Mouse (Mus musculus) testis, adult 2 months (tissue): ENCODE measurements around the gene Wdr35. TPM values are rescaled to one million over a fixed set of nuclear protein-coding genes. Genes with fewer than 3 reads are reported as not detected.

ENCODE experiments used
- H3K27ac ChIP-seq: fragments of 200-500 bp; 2 replicates; pipeline ENCODE4 v1.5.1; 2012; ENCODE audit warnings: low read depth, low read length; ENCODE audit not compliant: control insufficient read depth, insufficient read depth
- H3K27me3 ChIP-seq: fragments of 200-500 bp; 2 replicates; pipeline ENCODE4 v1.6.1; 2012; ENCODE audit warnings: mild to moderate bottlenecking, low read length, moderate library complexity; ENCODE audit not compliant: control insufficient read depth, insufficient read depth
- H3K36me3 ChIP-seq: fragments of 200-500 bp; 2 replicates; pipeline ENCODE4 v1.6.1; 2012; ENCODE audit warnings: mild to moderate bottlenecking, low read length; ENCODE audit not compliant: control insufficient read depth, insufficient read depth
- H3K4me1 ChIP-seq: fragments of 200-500 bp; 2 replicates; pipeline ENCODE4 v1.6.1; 2012; ENCODE audit warnings: low read length; ENCODE audit not compliant: control insufficient read depth, insufficient read depth
- H3K4me3 ChIP-seq: fragments of 200-500 bp; 2 replicates; pipeline ENCODE4 v1.5.1; 2012; ENCODE audit warnings: low read depth, mild to moderate bottlenecking, low read length, moderate library complexity, mixed read lengths; ENCODE audit not compliant: control insufficient read depth
- CTCF ChIP-seq: fragments of 200-500 bp; IDR thresholded peaks from 2 replicates; pipeline ENCODE4 v1.5.1; 2012; ENCODE audit warnings: low read depth, mild to moderate bottlenecking, inconsistent platforms, low read length, moderate library complexity; ENCODE audit not compliant: control insufficient read depth, insufficient read depth, insufficient replicate concordance
- POLR2A ChIP-seq: fragments of 200-500 bp; IDR thresholded peaks from 2 replicates; pipeline ENCODE4 v1.6.1; 2012; ENCODE audit warnings: low read depth, mild to moderate bottlenecking, inconsistent platforms, low read length, moderate library complexity; ENCODE audit not compliant: control insufficient read depth
- polyA plus RNA-seq: library from polyadenylated mRNA; depleted of rRNA; stranded (reverse); fragments of >200 nt; gene quantifications from 2 replicates; pipeline ENCODE4 v1.2.3, GENCODE M21; 2012

Wdr35 gene
- polyA plus RNA-seq, 1 experiment: 37.6 TPM

DNA sequence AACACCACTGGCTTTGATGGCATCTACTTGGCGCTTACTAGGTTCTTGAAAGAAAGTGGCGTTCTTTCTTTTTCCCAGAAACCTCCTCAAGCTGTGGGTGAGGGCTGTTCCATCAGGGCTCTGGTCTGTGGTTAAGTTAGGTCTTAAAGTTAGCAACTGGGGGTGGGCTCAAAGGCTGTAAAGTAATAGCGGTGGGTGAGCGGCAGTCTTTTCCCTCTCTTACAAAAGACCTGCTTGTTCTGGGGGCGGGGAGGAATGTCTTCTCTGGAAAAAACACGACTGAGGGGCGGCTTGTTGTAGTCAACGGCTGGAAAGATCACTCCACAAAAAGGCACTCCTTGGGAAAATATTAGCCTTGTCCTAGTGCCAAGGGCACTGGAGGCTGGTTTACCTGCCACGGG is 19.5 kb upstream of the Wdr35 start:
- Histone ChIP-seq H3K27ac (no peak overlapping the region), H3K36me3 (no peaks in the 10 kb centered on the region), H3K27me3 (no peaks in the 10 kb centered on the region), H3K4me1 (no peaks in the 10 kb centered on the region), H3K4me3 (no peak overlapping the region)
- TF ChIP-seq POLR2A: no peak
- TF ChIP-seq CTCF: no peak

DNA sequence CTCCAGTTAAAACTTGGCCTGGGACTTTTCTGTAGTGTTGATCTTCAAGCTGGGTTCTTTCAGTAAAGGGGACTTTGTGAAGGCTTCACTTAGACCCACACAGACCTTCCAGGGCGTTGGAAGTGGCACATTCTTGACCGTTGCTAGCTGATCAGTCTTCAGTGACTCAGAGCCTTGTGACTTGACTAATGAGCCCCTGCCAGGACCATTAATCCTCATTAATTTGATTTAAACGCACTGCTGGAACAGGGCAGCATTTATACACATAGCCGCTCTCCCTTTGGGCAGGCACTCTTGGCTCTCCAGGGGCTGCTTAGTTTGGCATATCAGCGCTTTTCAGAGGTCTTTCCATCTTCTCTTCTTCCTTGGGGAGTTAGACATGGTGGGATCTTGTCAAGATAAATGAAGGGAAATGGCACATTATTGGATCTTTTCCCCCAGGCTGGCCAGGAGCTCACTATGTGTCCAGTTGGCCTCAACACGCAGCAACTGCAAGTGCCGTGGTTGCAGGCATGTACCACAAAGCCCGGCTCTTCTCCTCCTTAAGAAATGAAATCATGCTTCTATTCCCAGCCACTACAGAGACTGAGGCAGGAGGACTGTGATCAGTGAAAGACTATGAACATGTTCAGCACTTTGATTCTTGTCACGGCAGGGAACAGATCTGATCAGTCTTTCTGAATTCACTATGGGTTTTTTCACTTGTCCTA is 11.9 kb upstream of the Wdr35 start:
- Histone ChIP-seq H3K4me1 (no peaks in the 10 kb centered on the region), H3K36me3 (no peaks in the 10 kb centered on the region), H3K27me3 (no peaks in the 10 kb centered on the region), H3K4me3 (no peak overlapping the region), H3K27ac (no peak overlapping the region)
- no peak for TF ChIP-seq POLR2A
- no peak for TF ChIP-seq CTCF

- no peak overlapping the region for H3K4me3 ChIP-seq
- TF ChIP-seq POLR2A (no peak), CTCF (no peak)
- no peaks in the 10 kb centered on the region for H3K27me3 ChIP-seq
- H3K27ac ChIP-seq: 0 out of 2 replicates have a peak overlapping the region, but pooled peaks have one; percentile 13
- H3K36me3 ChIP-seq: no peaks in the 10 kb centered on the region
- H3K4me1 ChIP-seq: peaks cover 5% of the 10 kb centered on the region; the same call in 1 of the 2 replicates
Observed at GRCm38 (mm10) chr12:8969828-8970227, 3.9 kb upstream of the Wdr35 start.

DNA sequence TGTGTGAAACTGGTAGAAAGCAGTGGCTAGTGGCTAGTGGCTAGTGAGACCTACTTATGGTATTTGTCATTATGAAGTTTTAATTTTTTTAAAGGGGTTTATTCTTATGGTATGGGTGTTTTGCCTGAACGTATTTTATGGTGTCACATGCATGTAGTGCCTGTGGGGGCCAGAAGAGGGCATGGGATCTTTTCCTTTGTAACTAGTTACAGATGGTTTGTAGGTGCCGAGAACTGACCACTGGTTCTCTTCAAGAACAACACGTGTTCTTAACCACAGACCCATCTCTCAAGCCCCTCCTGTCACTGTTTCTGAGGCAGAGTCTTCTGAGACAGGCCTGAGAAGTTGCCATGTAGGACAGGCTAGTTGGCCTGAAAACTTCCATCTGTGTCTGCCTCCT is 1.4 kb downstream of the Wdr35 start:
- TF ChIP-seq POLR2A: no peak
- no peak for TF ChIP-seq CTCF
- Histone ChIP-seq H3K36me3 (peaks cover 2% of the 10 kb centered on the region), H3K27me3 (no peaks in the 10 kb centered on the region), H3K4me1 (peaks cover 5% of the 10 kb centered on the region; the same call in 1 of the 2 replicates), H3K27ac (no peak overlapping the region), H3K4me3 (peak overlapping the region; percentile 99)

GRCm38 (mm10) chr12:8993231-8993630 is 19.5 kb downstream of the Wdr35 start:
- H3K4me3 ChIP-seq: no peak overlapping the region
- H3K27me3 ChIP-seq: no peaks in the 10 kb centered on the region
- no peak overlapping the region for H3K27ac ChIP-seq
- TF ChIP-seq POLR2A (no peak), CTCF (no peak)
- H3K36me3 ChIP-seq: no peaks in the 10 kb centered on the region; the same call in 1 of the 2 replicates
- H3K4me1 ChIP-seq: no peaks in the 10 kb centered on the region

GRCm38 (mm10) chr12:8998318-8998717 is 24.6 kb downstream of the Wdr35 start:
- H3K4me1 ChIP-seq: no peaks in the 10 kb centered on the region
- H3K27ac ChIP-seq: no peak overlapping the region
- H3K4me3 ChIP-seq: no peak overlapping the region
- no peaks in the 10 kb centered on the region for H3K27me3 ChIP-seq
- no peak for TF ChIP-seq POLR2A
- no peak for TF ChIP-seq CTCF
- no peaks in the 10 kb centered on the region for H3K36me3 ChIP-seq

DNA sequence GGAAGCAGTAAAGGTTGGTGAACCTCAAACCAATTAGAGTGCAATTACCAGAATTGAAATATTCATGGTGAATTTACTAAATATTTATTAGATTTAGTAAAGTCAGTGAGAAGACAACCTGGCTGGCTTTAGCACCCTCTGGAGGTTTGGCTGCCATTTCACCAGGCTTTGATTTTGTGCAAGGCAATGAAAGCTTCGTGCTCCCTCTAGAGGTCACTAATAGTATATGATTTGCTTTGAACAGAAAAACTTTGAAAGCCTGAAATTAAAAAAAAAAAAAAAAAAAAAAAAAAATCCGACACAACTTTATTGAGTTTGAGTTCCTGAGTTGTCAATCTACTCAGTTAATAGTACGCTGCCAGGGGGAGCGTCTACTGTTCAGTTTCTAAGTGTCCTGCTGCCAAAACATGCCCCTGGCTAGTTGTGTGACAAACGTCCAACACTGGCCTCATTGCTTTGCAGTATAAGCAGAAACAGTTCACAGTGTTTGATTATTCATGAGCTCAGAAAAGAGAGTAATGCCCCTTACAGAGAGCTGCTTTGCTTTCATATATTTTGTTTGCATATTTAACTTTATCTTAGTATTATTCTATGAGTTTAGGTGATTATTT is 28.5 kb downstream of the Wdr35 start:
- no peak overlapping the region for H3K4me3 ChIP-seq
- no peaks in the 10 kb centered on the region; the same call in 1 of the 2 replicates for H3K36me3 ChIP-seq
- TF ChIP-seq CTCF (peak; percentile 5; the same call in 1 of the 2 replicates), POLR2A (no peak)
- no peaks in the 10 kb centered on the region for H3K27me3 ChIP-seq
- H3K4me1 ChIP-seq: no peaks in the 10 kb centered on the region
- no peak overlapping the region for H3K27ac ChIP-seq
